Mouse (Mus musculus) midbrain, embryonic 14.5 days (tissue): ENCODE data around the gene Dnttip1. TPM values are rescaled to one million over a fixed set of nuclear protein-coding genes. Genes with fewer than 3 reads are reported as not detected.
"Not testable (repeated sequence)": the region's sequence is repeated elsewhere in the genome, so short reads cannot be mapped to it uniquely, and the experiment has no call there.

ENCODE experiments used
- ATAC-seq: fragments of 200-750 bp; cut with Nextera tagmentation; 2 replicates; pipeline ENCODE4 v1.8.0; 2017; ENCODE audit warnings: moderate number of reproducible peaks, moderate library complexity; ENCODE audit not compliant: low FRiP score, low TSS enrichment
- DNase-seq: peaks from one replicate; pipeline ENCODE4 v3.0.0-alpha.2; 2015
- H3K27ac ChIP-seq: fragments of 300-500 bp; sonication (generic); replicated peaks from 2 replicates; pipeline ENCODE4 v1.5.1; 2014; ENCODE audit warnings: mild to moderate bottlenecking, low read depth, low read length, moderate library complexity
- H3K27me3 ChIP-seq: fragments of 300-500 bp; sonication (generic); 2 replicates; pipeline ENCODE4 v1.6.1; 2014; ENCODE audit warnings: low read length, control low read depth, mixed read lengths; ENCODE audit not compliant: control insufficient read depth, insufficient read depth
- H3K36me3 ChIP-seq: fragments of 300-500 bp; sonication (generic); 2 replicates; pipeline ENCODE4 v1.6.1; 2014; ENCODE audit warnings: low read length, control low read depth; ENCODE audit not compliant: control insufficient read depth, insufficient read depth
- H3K4me1 ChIP-seq: fragments of 300-500 bp; sonication (generic); 2 replicates; pipeline ENCODE4 v1.6.1; 2014; ENCODE audit warnings: mild to moderate bottlenecking, antibody characterized with exemption, low read length, control low read depth; ENCODE audit not compliant: control insufficient read depth, insufficient read depth
- H3K4me2 ChIP-seq: fragments of 300-500 bp; sonication (generic); 2 replicates; pipeline ENCODE4 v1.6.1; 2014; ENCODE audit warnings: mild to moderate bottlenecking, low read length, moderate library complexity
- H3K4me3 ChIP-seq: fragments of 300-500 bp; sonication (generic); replicated peaks from 2 replicates; pipeline ENCODE4 v1.5.1; 2014; ENCODE audit warnings: low read depth, low read length
- H3K9ac ChIP-seq: fragments of 300-500 bp; sonication (generic); replicated peaks from 2 replicates; pipeline ENCODE4 v1.6.1; 2014; ENCODE audit warnings: mild to moderate bottlenecking, low read length, moderate library complexity
- H3K9me3 ChIP-seq: fragments of 300-500 bp; sonication (generic); 2 replicates; pipeline ENCODE4 v1.6.1; 2016; ENCODE audit warnings: low read length, control low read depth, mixed read lengths; ENCODE audit not compliant: control insufficient read depth
- WGBS: fragments of 180-500 bp; shearing (Covaris S2); extraction: QIAGEN DNeasy Blood & Tissue Kit; methylation state at CpG from one replicate; pipeline ENCODE4 v1.1.7; 2014; 5-methylcytosine and 5-hydroxymethylcytosine counted together
- polyA plus RNA-seq: library from polyadenylated mRNA; unstranded; fragments of >200 nt; fragmentation: Nextera tagmentation; extraction: Ambion mirVana; gene quantifications from 2 replicates; pipeline ENCODE4 v1.2.1, GENCODE M21; 2014

Dnttip1 gene
- polyA plus RNA-seq, 1 experiment from 2014 or later = 55.0 TPM

- Histone ChIP-seq H3K4me3 (no peak overlapping the region), H3K27me3 (no peaks in the 10 kb centered on the region), H3K36me3 (peaks cover 40% of the 10 kb centered on the region), H3K9me3 (no peaks in the 10 kb centered on the region), H3K4me2 (no peak overlapping the region), H3K27ac (no peak overlapping the region), H3K9ac (no peak overlapping the region), H3K4me1 (peaks cover 3% of the 10 kb centered on the region; the same call in 1 of the 2 replicates)
- DNase-seq = no peak
- no peak for ATAC-seq
- 88% methylated on average over 4 of the region's 4 CpGs for WGBS
Measured at GRCm38 (mm10) chr2:164790451-164790850, 44.7 kb downstream of the Dnttip1 start.

GRCm38 (mm10) chr2:164791841-164792261 lies 46.1 kb downstream of the Dnttip1 start:
- Histone ChIP-seq H3K36me3 (peaks cover 50% of the 10 kb centered on the region), H3K9ac (no peak overlapping the region), H3K4me1 (no peaks in the 10 kb centered on the region), H3K27me3 (no peaks in the 10 kb centered on the region), H3K27ac (no peak overlapping the region), H3K9me3 (no peaks in the 10 kb centered on the region), H3K4me2 (no peak overlapping the region), H3K4me3 (no peak overlapping the region)
- ATAC-seq = no peak
- WGBS = 95% methylated on average over 18 of the region's 18 CpGs
- no peak for DNase-seq

GRCm38 (mm10) chr2:164792400-164793190 lies 46.8 kb downstream of the Dnttip1 start:
- peaks cover 54% of the 10 kb centered on the region for H3K36me3 ChIP-seq

GRCm38 (mm10) chr2:164793236-164793635 lies 47.5 kb downstream of the Dnttip1 start:
- Histone ChIP-seq H3K36me3 (peaks cover 58% of the 10 kb centered on the region), H3K4me3 (no peak overlapping the region), H3K4me1 (no peaks in the 10 kb centered on the region), H3K27ac (no peak overlapping the region), H3K9me3 (no peaks in the 10 kb centered on the region), H3K4me2 (no peak overlapping the region), H3K9ac (no peak overlapping the region), H3K27me3 (no peaks in the 10 kb centered on the region)
- DNase-seq (peak; percentile 68), ATAC-seq (no peak)
- WGBS = 87% methylated on average over 3 of the region's 3 CpGs

More at GRCm38 (mm10) chr2:164792400-164793190, 46.8 kb downstream of the Dnttip1 start:
- WGBS = 96% methylated on average over 12 of the region's 12 CpGs
- Histone ChIP-seq H3K4me3 (no peak overlapping the region), H3K9ac (no peak overlapping the region), H3K4me1 (no peaks in the 10 kb centered on the region), H3K27ac (no peak overlapping the region), H3K9me3 (no peaks in the 10 kb centered on the region), H3K27me3 (no peaks in the 10 kb centered on the region), H3K4me2 (no peak overlapping the region)
- no peak for DNase-seq
- ATAC-seq = no peak

GRCm38 (mm10) chr2:164793772-164794171 lies 48.0 kb downstream of the Dnttip1 start:
- H3K9me3 ChIP-seq = no peaks in the 10 kb centered on the region
- H3K27me3 ChIP-seq = no peaks in the 10 kb centered on the region
- H3K4me3 ChIP-seq = no peak overlapping the region
- no peak for DNase-seq
- no peaks in the 10 kb centered on the region for H3K4me1 ChIP-seq
- no peak for ATAC-seq
- 96% methylated on average over 2 of the region's 2 CpGs for WGBS
- H3K4me2 ChIP-seq = no peak overlapping the region
- H3K9ac ChIP-seq = no peak overlapping the region
- H3K36me3 ChIP-seq = peaks cover 55% of the 10 kb centered on the region
- no peak overlapping the region for H3K27ac ChIP-seq

GRCm38 (mm10) chr2:164794293-164794692 lies 48.5 kb downstream of the Dnttip1 start:
- peaks cover 56% of the 10 kb centered on the region for H3K36me3 ChIP-seq
- H3K27ac ChIP-seq = no peak overlapping the region
- H3K4me1 ChIP-seq = no peaks in the 10 kb centered on the region
- DNase-seq = peak; percentile 94
- ATAC-seq = no peak
- 33% methylated on average over 5 of the region's 5 CpGs for WGBS
- H3K4me2 ChIP-seq = no peak overlapping the region
- no peak overlapping the region for H3K4me3 ChIP-seq
- H3K9ac ChIP-seq = no peak overlapping the region
- no peaks in the 10 kb centered on the region for H3K27me3 ChIP-seq
- no peaks in the 10 kb centered on the region for H3K9me3 ChIP-seq

GRCm38 (mm10) chr2:164795868-164796267 lies 50.1 kb downstream of the Dnttip1 start:
- H3K9me3 ChIP-seq = no peaks in the 10 kb centered on the region
- H3K27me3 ChIP-seq = no peaks in the 10 kb centered on the region
- no peak overlapping the region for H3K27ac ChIP-seq
- H3K4me3 ChIP-seq = no peak overlapping the region
- 85% methylated on average over 4 of the region's 4 CpGs for WGBS
- no peaks in the 10 kb centered on the region for H3K4me1 ChIP-seq
- H3K4me2 ChIP-seq = no peak overlapping the region
- H3K9ac ChIP-seq = no peak overlapping the region
- ATAC-seq = no peak
- no peak for DNase-seq
- peaks cover 60% of the 10 kb centered on the region for H3K36me3 ChIP-seq

GRCm38 (mm10) chr2:164798554-164798953 lies 52.8 kb downstream of the Dnttip1 start:
- DNase-seq = peak; percentile 13
- not testable (repeated sequence) for H3K27ac ChIP-seq, H3K9me3 ChIP-seq, H3K27me3 ChIP-seq, H3K4me2 ChIP-seq, ATAC-seq, H3K4me1 ChIP-seq, H3K9ac ChIP-seq, H3K4me3 ChIP-seq
- peaks cover 42% of the 10 kb centered on the region for H3K36me3 ChIP-seq
- WGBS = 85% methylated on average over 6 of the region's 6 CpGs
